Mouse (Mus musculus) embryonic facial prominence, embryonic 14.5 days (tissue): ENCODE results near the gene Tekt1. TPM values are rescaled to one million over a fixed set of nuclear protein-coding genes. Genes with fewer than 3 reads are reported as not detected.

Experiments
- ATAC-seq: fragments of 200-750 bp; cut with Nextera tagmentation; 2 replicates; pipeline ENCODE4 v1.8.0; 2017; ENCODE audit warnings: low read depth, moderate number of reproducible peaks, moderate TSS enrichment
- DNase-seq: peaks from one replicate; pipeline ENCODE4 v3.0.0-alpha.2; 2015; ENCODE audit warnings: low spot score
- H3K27ac ChIP-seq: fragments of 300-500 bp; sonication (generic); replicated peaks from 2 replicates; pipeline ENCODE4 v1.5.1; 2014; ENCODE audit warnings: low read depth, mild to moderate bottlenecking, low read length, moderate library complexity
- H3K27me3 ChIP-seq: fragments of 300-500 bp; sonication (generic); replicated peaks from 2 replicates; pipeline ENCODE4 v1.6.1; 2014; ENCODE audit warnings: low read length; ENCODE audit not compliant: control insufficient read depth, insufficient read depth
- H3K36me3 ChIP-seq: fragments of 300-500 bp; sonication (generic); 2 replicates; pipeline ENCODE4 v1.6.1; 2014; ENCODE audit warnings: low read length, mixed read lengths; ENCODE audit not compliant: control insufficient read depth, insufficient read depth
- H3K4me1 ChIP-seq: fragments of 300-500 bp; sonication (generic); 2 replicates; pipeline ENCODE4 v1.6.1; 2014; ENCODE audit warnings: antibody characterized with exemption, low read length; ENCODE audit not compliant: control insufficient read depth, insufficient read depth
- H3K4me2 ChIP-seq: fragments of 300-500 bp; sonication (generic); 2 replicates; pipeline ENCODE4 v1.6.1; 2014; ENCODE audit warnings: low read depth, mild to moderate bottlenecking, low read length, moderate library complexity, mixed read lengths
- H3K4me3 ChIP-seq: fragments of 300-500 bp; sonication (generic); 2 replicates; pipeline ENCODE4 v1.5.1; 2014; ENCODE audit warnings: low read depth, mild to moderate bottlenecking, low read length
- H3K9ac ChIP-seq: fragments of 300-500 bp; sonication (generic); 2 replicates; pipeline ENCODE4 v1.6.1; 2014; ENCODE audit warnings: low read depth, mild to moderate bottlenecking, low read length, moderate library complexity, mixed read lengths
- H3K9me3 ChIP-seq: fragments of 300-500 bp; sonication (generic); 2 replicates; pipeline ENCODE4 v1.6.1; 2016; ENCODE audit warnings: low read length; ENCODE audit not compliant: control insufficient read depth
- WGBS: fragments of 180-500 bp; shearing (Covaris S2); extraction: QIAGEN DNeasy Blood & Tissue Kit; methylation state at CpG from one replicate; pipeline ENCODE4 v1.1.7; 2014; 5-methylcytosine and 5-hydroxymethylcytosine counted together
- polyA plus RNA-seq: library from polyadenylated mRNA; unstranded; fragments of >200 nt; fragmentation: Nextera tagmentation; extraction: Ambion mirVana; gene quantifications from 2 replicates; pipeline ENCODE4 v1.2.1, GENCODE M21; 2014

The Tekt1 gene
- polyA plus RNA-seq, 1 experiment from 2014 or later = 12.5 TPM

- WGBS = 6% methylated on average over 42 of the region's 42 CpGs
- ATAC-seq = peak; percentile 91
Observed at GRCm38 (mm10) chr11:72361385-72362346, 576 bp downstream of the Tekt1 start.

DNA sequence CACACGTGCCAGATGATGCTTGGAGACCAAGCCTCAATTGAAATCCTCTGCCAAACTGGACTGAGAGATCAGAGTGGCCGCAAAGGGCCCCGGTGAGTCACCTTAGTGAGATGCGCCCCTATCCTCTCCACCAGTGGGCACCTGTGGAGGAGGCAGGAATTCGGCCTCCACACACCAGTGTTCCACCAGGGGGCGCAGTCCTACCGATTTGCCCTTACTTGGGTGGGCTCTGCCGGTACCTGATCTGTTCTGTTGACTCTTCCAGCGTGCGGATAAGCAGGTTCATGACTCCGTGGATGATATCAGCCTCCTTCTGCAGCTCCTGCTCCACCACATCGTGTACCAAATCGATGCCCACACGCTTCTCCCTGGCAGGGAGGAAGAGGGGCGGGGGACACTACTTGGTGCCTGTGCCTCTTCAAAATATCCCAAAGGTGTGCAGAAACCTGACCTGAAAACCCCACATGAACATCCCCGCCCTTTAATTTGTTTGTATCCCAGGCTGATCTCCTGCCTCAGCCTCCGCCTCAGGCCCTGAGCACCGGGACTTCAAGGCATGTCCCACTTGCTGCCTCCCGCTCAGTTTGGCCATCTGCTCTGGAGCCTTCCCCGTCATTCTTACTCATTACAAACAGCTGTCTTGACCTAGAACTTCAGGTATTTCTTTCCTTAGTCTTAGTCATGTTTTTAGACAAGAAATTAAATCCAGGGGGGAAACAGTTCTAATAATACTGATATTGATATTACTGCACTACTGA lies 7.1 kb downstream of the Tekt1 start:
- peak overlapping the region; percentile 44 for H3K4me2 ChIP-seq
- no peaks in the 10 kb centered on the region for H3K4me1 ChIP-seq
- peak; percentile 81 for DNase-seq
- H3K27me3 ChIP-seq = no peaks in the 10 kb centered on the region
- H3K9ac ChIP-seq = no peak overlapping the region
- 22% methylated on average over 18 of the region's 20 CpGs for WGBS
- H3K36me3 ChIP-seq = no peaks in the 10 kb centered on the region
- peak; percentile 74 for ATAC-seq
- H3K27ac ChIP-seq = no peak overlapping the region
- no peaks in the 10 kb centered on the region for H3K9me3 ChIP-seq
- peak overlapping the region; percentile 10; the same call in 1 of the 2 replicates for H3K4me3 ChIP-seq

More at GRCm38 (mm10) chr11:72361385-72362346, 576 bp downstream of the Tekt1 start:
- Histone ChIP-seq H3K4me1 (peaks cover 15% of the 10 kb centered on the region), H3K4me3 (peak overlapping the region; percentile 48), H3K27me3 (no peaks in the 10 kb centered on the region), H3K4me2 (peak overlapping the region; percentile 92), H3K9me3 (no peaks in the 10 kb centered on the region), H3K27ac (no peak overlapping the region), H3K36me3 (no peaks in the 10 kb centered on the region), H3K9ac (peak overlapping the region; percentile 69)
- peak; percentile 94 for DNase-seq

- no peaks in the 10 kb centered on the region for H3K36me3 ChIP-seq
- H3K4me3 ChIP-seq = no peak overlapping the region
- no peaks in the 10 kb centered on the region for H3K9me3 ChIP-seq
- DNase-seq (no peak), ATAC-seq (no peak)
- no peak overlapping the region for H3K9ac ChIP-seq
- no peak overlapping the region for H3K4me2 ChIP-seq
- H3K4me1 ChIP-seq = no peaks in the 10 kb centered on the region
- no peaks in the 10 kb centered on the region for H3K27me3 ChIP-seq
- WGBS = 71% methylated on average over 3 of the region's 3 CpGs
- H3K27ac ChIP-seq = no peak overlapping the region
Observed at GRCm38 (mm10) chr11:72353186-72353585, 9.1 kb downstream of the Tekt1 start.

DNA sequence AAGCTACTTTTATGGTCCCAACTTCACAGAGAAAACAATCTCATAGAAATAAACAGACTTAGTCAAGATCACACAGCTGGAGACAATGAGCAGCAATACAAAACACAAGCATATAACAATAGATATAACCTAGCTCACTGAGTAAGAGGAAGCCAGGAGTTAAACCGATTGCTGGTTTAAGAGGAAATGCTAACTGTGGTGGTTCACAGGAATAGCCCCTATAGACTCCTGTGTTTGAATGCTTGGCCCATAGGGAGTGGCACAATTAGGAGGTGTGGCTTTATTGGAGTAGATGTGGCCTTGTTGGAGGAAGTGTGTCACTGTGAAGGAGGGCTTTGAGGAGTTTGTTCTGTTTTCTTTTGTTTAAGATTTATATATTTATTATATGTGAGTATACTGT lies 10.0 kb downstream of the Tekt1 start:
- H3K27me3 ChIP-seq = no peaks in the 10 kb centered on the region
- DNase-seq = no peak
- 86% methylated on average over 1 of the region's 1 CpGs for WGBS
- no peak overlapping the region for H3K4me3 ChIP-seq
- H3K4me2 ChIP-seq = no peak overlapping the region
- H3K9me3 ChIP-seq = no peaks in the 10 kb centered on the region
- H3K27ac ChIP-seq = no peak overlapping the region
- no peaks in the 10 kb centered on the region for H3K4me1 ChIP-seq
- H3K9ac ChIP-seq = no peak overlapping the region
- H3K36me3 ChIP-seq = no peaks in the 10 kb centered on the region
- ATAC-seq = no peak

DNA sequence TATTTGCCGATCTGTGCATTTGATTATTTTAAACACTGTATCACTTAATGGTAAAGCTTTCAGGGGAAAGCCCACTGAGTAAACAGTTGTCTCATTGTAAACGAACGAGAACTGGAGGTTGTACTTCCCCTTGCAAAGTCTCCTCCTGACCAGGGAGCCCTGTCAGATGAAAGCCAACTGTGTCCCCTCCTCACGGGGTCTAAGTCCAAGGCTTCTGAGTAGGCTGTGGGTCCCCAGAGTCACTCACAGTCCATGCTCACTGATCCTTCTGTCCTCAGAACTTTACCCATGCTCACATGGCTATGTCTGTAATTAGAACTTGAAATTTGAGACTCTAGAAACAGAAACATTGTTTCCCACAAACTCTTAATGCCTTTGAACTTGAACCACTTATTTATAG lies 12.6 kb downstream of the Tekt1 start:
- DNase-seq = no peak
- H3K27me3 ChIP-seq = no peaks in the 10 kb centered on the region
- H3K9ac ChIP-seq = no peak overlapping the region
- H3K9me3 ChIP-seq = no peaks in the 10 kb centered on the region
- H3K36me3 ChIP-seq = no peaks in the 10 kb centered on the region
- WGBS = 60% methylated on average over 4 of the region's 4 CpGs
- H3K4me1 ChIP-seq = no peaks in the 10 kb centered on the region
- H3K27ac ChIP-seq = no peak overlapping the region
- no peak overlapping the region for H3K4me2 ChIP-seq
- no peak overlapping the region for H3K4me3 ChIP-seq
- ATAC-seq = no peak

DNA sequence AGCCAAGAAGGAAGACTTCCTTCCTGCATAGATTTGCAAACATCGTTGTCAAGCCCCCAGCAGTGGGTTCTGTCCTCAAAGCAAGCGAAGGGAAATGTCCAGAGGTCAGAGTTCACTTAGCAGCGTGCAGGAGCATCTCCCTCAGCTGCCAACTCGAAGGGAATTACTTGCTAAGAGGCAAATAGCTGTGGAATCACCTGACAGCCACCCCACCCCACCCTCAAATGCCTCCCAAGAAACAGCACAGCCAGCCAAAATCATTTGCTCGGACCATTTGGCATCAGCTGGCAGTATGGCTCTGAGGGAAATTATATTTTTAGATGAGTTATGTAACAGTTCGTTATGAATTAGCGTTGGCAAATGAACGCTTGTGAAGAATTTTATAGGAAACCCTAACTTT lies 13.2 kb downstream of the Tekt1 start:
- WGBS = 45% methylated on average over 8 of the region's 8 CpGs
- DNase-seq = no peak
- no peak overlapping the region for H3K4me3 ChIP-seq
- no peaks in the 10 kb centered on the region for H3K27me3 ChIP-seq
- no peak for ATAC-seq
- H3K4me2 ChIP-seq = no peak overlapping the region
- H3K36me3 ChIP-seq = no peaks in the 10 kb centered on the region
- H3K9ac ChIP-seq = no peak overlapping the region
- no peak overlapping the region for H3K27ac ChIP-seq
- H3K4me1 ChIP-seq = no peaks in the 10 kb centered on the region
- no peaks in the 10 kb centered on the region for H3K9me3 ChIP-seq

- ATAC-seq (no peak), DNase-seq (no peak)
- no peaks in the 10 kb centered on the region for H3K4me1 ChIP-seq
- H3K27ac ChIP-seq = no peak overlapping the region
- no peak overlapping the region for H3K4me3 ChIP-seq
- H3K9me3 ChIP-seq = no peaks in the 10 kb centered on the region
- H3K4me2 ChIP-seq = no peak overlapping the region
- H3K36me3 ChIP-seq = no peaks in the 10 kb centered on the region
- no peaks in the 10 kb centered on the region for H3K27me3 ChIP-seq
- 36% methylated on average over 10 of the region's 10 CpGs for WGBS
- H3K9ac ChIP-seq = no peak overlapping the region
Observed at GRCm38 (mm10) chr11:72348563-72348962, 13.7 kb downstream of the Tekt1 start.

GRCm38 (mm10) chr11:72344486-72344885 lies 17.8 kb downstream of the Tekt1 start:
- no peak for DNase-seq
- no peaks in the 10 kb centered on the region for H3K9me3 ChIP-seq
- no peaks in the 10 kb centered on the region for H3K36me3 ChIP-seq
- H3K9ac ChIP-seq = no peak overlapping the region
- H3K4me2 ChIP-seq = no peak overlapping the region
- no peak overlapping the region for H3K4me3 ChIP-seq
- no peak overlapping the region for H3K27ac ChIP-seq
- WGBS = 89% methylated on average over 11 of the region's 11 CpGs
- H3K27me3 ChIP-seq = no peaks in the 10 kb centered on the region
- no peaks in the 10 kb centered on the region for H3K4me1 ChIP-seq
- no peak for ATAC-seq
